Mouse (Mus musculus) frontal cortex, postnatal 25 days (tissue): Measurements from ENCODE around the gene Epb41.
A peak's percentile ranks its signal among the peaks of the same experiment; 100 is the strongest.

Experiments
- DNase-seq, 2 experiments: peaks; one replicate each; pipeline ENCODE4 v3.0.0; 2022; ENCODE audit warnings: low spot score in 2 of 2

Gene Epb41

GRCm38 (mm10) chr4:132011619-132012018 lies 63.5 kb downstream of the Epb41 start:
- DNase-seq: no peak

GRCm38 (mm10) chr4:132010416-132010815 lies 64.7 kb downstream of the Epb41 start:
- DNase-seq: no peak

GRCm38 (mm10) chr4:132008191-132008590 lies 66.9 kb downstream of the Epb41 start:
- DNase-seq: no peak

GRCm38 (mm10) chr4:132007123-132007522 lies 68.0 kb downstream of the Epb41 start:
- DNase-seq: no peak

- no peak for DNase-seq
Measured at GRCm38 (mm10) chr4:131998641-131999040, 76.5 kb downstream of the Epb41 start.

- DNase-seq: peak in 1 of 2 experiments; percentile 14
Measured at GRCm38 (mm10) chr4:131997476-131997875, 77.6 kb downstream of the Epb41 start.

GRCm38 (mm10) chr4:131996985-131997384 lies 78.1 kb downstream of the Epb41 start:
- DNase-seq: no peak

- DNase-seq: no peak
Measured at GRCm38 (mm10) chr4:131993792-131994191, 81.3 kb downstream of the Epb41 start.

GRCm38 (mm10) chr4:131982881-131983538 lies 92.1 kb downstream of the Epb41 start:
- no peak for DNase-seq

- DNase-seq: no peak
Measured at GRCm38 (mm10) chr4:131981755-131982154, 93.4 kb downstream of the Epb41 start.

- peak; percentile 72 to 83 for DNase-seq
Measured at GRCm38 (mm10) chr4:131977201-131977600, 97.9 kb downstream of the Epb41 start.

- DNase-seq: no peak
Measured at GRCm38 (mm10) chr4:131970244-131970853, 104.8 kb downstream of the Epb41 start.

- no peak for DNase-seq
Measured at GRCm38 (mm10) chr4:131968873-131969272, 106.2 kb downstream of the Epb41 start.

GRCm38 (mm10) chr4:131957161-131957560 lies 118.0 kb downstream of the Epb41 start:
- no peak for DNase-seq

GRCm38 (mm10) chr4:131950657-131951056 lies 124.5 kb downstream of the Epb41 start:
- no peak for DNase-seq

- no peak for DNase-seq
Measured at GRCm38 (mm10) chr4:131949903-131950302, 125.2 kb downstream of the Epb41 start.

GRCm38 (mm10) chr4:131947848-131948247 lies 127.3 kb downstream of the Epb41 start:
- no peak for DNase-seq

GRCm38 (mm10) chr4:131940846-131941245 lies 134.3 kb downstream of the Epb41 start:
- DNase-seq: no peak

- no peak for DNase-seq
Measured at GRCm38 (mm10) chr4:131939459-131939858, 135.7 kb downstream of the Epb41 start.

- DNase-seq: no peak
Measured at GRCm38 (mm10) chr4:131929146-131929545, 146.0 kb downstream of the Epb41 start.

GRCm38 (mm10) chr4:131924096-131924810 lies 150.9 kb downstream of the Epb41 start:
- no peak for DNase-seq

- no peak for DNase-seq
Measured at GRCm38 (mm10) chr4:131922404-131922803, 152.7 kb downstream of the Epb41 start.
